Mouse (Mus musculus) cerebellum, adult 8-10 months (tissue): Measurements from ENCODE around the gene Gm6309.
"Not testable (repeated sequence)": the region's sequence is repeated elsewhere in the genome, so short reads cannot be mapped to it uniquely, and the experiment has no call there.

Experiments used
- DNase-seq: peaks from one replicate; pipeline ENCODE4 v3.0.0; 2022

The Gm6309 gene

GRCm38 (mm10) chr5:146170621-146171020 lies at the start of gene Gm6309:
TSS of gene Gm6309 (minus strand) at chr5:146170721.
- DNase-seq: not testable (repeated sequence)

- DNase-seq: no peak
Measured at GRCm38 (mm10) chr5:146205537-146205936, 35.0 kb upstream of the Gm6309 start.

GRCm38 (mm10) chr5:146203921-146204320 lies 33.4 kb upstream of the Gm6309 start:
- DNase-seq: no peak

GRCm38 (mm10) chr5:146200580-146200979 lies 30.1 kb upstream of the Gm6309 start:
- no peak for DNase-seq

- DNase-seq: no peak
Measured at GRCm38 (mm10) chr5:146199540-146199939, 29.0 kb upstream of the Gm6309 start.

GRCm38 (mm10) chr5:146199073-146199472 lies 28.6 kb upstream of the Gm6309 start:
- no peak for DNase-seq

- DNase-seq: no peak
Measured at GRCm38 (mm10) chr5:146193360-146193759, 22.8 kb upstream of the Gm6309 start.

- peak; percentile 80 for DNase-seq
Measured at GRCm38 (mm10) chr5:146190501-146191269, 20.2 kb upstream of the Gm6309 start.

- DNase-seq: peak; percentile 41
Measured at GRCm38 (mm10) chr5:146190093-146190492, 19.6 kb upstream of the Gm6309 start.

GRCm38 (mm10) chr5:146188712-146189111 lies 18.2 kb upstream of the Gm6309 start:
- DNase-seq: peak; percentile 45

GRCm38 (mm10) chr5:146188144-146188543 lies 17.6 kb upstream of the Gm6309 start:
- DNase-seq: no peak

- peak; percentile 79 for DNase-seq
Measured at GRCm38 (mm10) chr5:146187441-146187840, 16.9 kb upstream of the Gm6309 start.

- not testable (repeated sequence) for DNase-seq
Measured at GRCm38 (mm10) chr5:146185204-146185603, 14.7 kb upstream of the Gm6309 start, which contains the start of gene 1700001J03Rik. TSS of gene 1700001J03Rik (minus strand) at chr5:146185304.

- DNase-seq: peak; percentile 60
Measured at GRCm38 (mm10) chr5:146172744-146173143, 2.2 kb upstream of the Gm6309 start.

- not testable (repeated sequence) for DNase-seq
Measured at GRCm38 (mm10) chr5:146160439-146160838, 10.1 kb downstream of the Gm6309 start, which contains the start of gene Gm5565. TSS of gene Gm5565 (minus strand) at chr5:146160539.

GRCm38 (mm10) chr5:146158326-146158725 lies 12.2 kb downstream of the Gm6309 start:
- not testable (repeated sequence) for DNase-seq

GRCm38 (mm10) chr5:146150454-146150853 lies 20.1 kb downstream of the Gm6309 start:
- DNase-seq: no peak

GRCm38 (mm10) chr5:146147903-146148302 lies 22.6 kb downstream of the Gm6309 start:
- no peak for DNase-seq
